Mouse (Mus musculus): ENCODE measurements at regions not wholly inside any gene's neighbourhood (a gene's known extent, or its start where the extent isn't known, plus 50 kb on each side); places are given as distances from the start of the nearest gene placed in this dataset.
A peak's percentile ranks its signal among the peaks of the same experiment; 100 is the strongest.

DNA sequence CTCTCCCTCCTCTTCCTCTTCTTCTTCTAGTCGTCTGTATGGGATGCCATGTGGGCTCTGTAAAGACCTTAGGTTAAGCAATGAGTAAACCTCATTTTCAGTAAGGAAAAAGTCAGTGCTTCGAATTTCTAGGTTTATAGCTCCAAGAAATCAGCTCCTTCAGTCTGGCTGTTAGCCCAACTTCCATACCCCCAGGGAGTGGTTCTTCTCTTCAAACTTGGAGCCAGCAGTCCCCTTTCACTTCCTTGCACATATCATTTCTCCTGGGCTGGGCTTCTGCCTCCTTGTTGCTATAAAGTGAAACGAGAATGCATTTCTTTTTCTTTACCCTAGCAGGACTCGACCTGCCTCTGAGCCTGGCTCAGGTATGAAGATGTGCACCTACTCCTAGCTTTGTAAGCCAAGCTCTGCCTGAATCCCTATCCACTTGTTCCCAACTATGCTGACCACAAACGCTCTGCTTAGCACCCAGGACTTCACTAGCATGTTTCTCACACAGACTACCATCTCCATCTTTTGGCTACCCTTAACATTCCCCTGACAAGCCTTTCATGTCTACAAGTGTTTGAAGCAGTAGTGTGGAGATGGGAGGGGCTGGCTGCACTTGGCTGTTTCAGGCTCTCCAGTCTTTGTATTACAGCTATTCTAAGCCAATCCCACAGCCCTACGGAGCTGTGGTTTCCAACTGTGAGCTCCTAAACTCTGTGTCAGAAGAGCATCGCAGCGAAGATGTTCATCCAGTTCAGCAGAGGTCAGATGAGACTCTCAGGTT, 243.8 kb upstream of the Tprg start:
- DNase-seq (ENCODE audit: low spot score) = no peak

- DNase-seq (ENCODE audit: low spot score) = no peak
These were observed 242.0 kb upstream of the Tprg start for GRCm38 (mm10) chr16:25044637-25045036.

DNA sequence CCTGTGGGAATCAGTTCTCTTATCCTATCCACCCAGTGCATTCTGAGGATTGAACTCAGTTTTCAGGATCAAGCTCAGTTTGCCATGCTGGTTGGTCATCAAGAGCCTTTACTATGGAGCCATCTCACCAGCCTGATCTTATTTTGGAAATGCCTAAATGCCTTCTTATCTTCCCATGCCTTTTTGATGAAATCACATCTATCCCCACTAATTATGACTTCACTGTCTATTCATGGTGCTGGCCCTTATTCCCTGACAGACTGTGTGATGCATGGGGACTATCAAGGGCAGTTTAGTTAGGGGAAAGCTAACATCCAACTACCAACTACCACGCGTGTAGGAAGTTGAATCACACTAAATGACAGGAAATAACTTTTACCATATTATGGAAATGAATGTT, 238.9 kb upstream of the Tprg start:
- no peak for DNase-seq (ENCODE audit: low spot score)

DNA sequence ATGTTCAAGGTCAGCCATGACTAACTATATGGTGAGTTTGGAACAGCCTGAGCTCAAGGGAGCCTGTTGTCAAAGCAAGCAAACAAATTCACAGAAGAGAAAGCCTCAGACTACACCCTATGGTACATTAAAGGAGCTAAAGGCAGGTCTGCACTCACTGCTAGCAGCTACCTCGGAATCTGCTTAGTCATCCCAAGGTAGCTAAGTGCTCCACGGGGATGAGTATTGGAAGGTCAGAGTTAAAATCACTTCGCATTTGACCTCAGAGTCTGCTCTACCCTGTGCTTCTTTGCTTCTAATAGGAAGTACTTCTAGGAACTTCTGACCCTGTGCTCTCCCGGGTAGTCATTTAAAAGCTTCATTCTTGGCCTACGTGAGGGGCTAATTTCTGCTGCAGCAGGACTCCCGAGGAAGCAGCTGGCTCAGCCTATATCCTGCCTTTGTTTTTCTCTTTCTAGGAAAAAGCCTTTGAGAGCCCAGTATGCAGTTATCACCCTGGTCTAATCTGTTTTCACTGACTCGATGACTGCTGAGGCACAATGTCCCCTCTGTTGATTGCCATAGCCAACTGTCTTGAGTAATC, 236.6 kb upstream of the Tprg start:
- DNase-seq (ENCODE audit: low spot score) = no peak

DNA sequence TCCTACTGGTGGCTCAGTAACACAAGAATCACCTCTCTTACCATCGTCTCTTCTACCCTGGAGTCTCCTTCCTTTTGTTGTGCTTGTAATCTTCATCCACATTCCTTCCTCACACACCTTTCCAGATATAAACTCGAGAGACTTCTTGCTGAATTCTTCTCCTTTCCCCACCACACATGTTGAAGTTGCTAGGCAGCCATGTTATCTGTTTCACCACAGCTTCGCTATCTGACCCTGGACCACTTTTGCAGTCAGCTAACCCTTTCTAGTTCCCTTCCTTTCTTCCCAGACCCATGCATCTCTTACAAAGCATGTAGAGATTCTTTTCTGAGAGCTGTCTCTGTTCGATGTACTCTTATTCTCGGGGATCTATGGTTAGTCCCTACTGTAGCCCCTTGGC, 235.6 kb upstream of the Tprg start:
- no peak for DNase-seq (ENCODE audit: low spot score)

- no peak for DNase-seq (ENCODE audit: low spot score)
These were observed 234.2 kb upstream of the Tprg start for GRCm38 (mm10) chr16:25052428-25052827.

- DNase-seq (ENCODE audit: low spot score) = no peak
These were observed 233.7 kb upstream of the Tprg start for GRCm38 (mm10) chr16:25052917-25053343.

- DNase-seq (ENCODE audit: low spot score) = no peak
These were observed 232.3 kb upstream of the Tprg start for GRCm38 (mm10) chr16:25054304-25054703.

GRCm38 (mm10) chr16:25055376-25055775, 231.2 kb upstream of the Tprg start:
- no peak for DNase-seq (ENCODE audit: low spot score)

DNA sequence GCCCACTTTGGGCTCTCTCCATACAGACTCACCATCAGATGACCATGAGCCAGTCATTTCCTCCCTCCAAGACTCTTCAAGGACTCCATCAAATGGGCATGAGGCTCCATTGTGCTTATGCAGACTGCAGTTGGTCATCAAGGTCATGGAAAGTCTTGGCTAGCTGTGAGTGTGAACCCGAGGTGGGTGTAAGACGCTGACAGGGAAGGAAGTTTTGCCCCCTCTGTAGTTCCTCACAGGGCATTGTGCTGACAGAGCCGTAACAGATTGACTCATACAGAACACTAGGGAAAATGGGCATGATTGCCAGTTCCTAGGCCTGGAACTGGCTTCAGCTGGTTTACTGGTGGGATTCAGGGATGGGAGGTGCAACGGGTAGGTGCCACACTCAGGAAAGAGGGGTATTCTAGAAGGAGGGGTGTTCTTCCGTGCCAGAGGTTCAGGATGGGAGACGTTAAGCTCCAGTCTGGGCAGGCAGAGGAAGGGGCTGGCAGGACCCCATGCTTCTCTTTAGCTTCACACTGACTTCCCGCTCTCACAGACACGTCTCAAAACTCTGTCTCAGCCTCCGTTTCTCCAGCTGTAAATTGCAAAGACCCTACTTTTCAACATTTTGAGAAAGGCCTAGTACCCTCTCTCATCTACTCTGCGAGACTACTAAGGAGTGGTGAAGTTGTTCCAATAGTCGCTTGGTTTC, 228.4 kb upstream of the Tprg start:
- no peak for DNase-seq (ENCODE audit: low spot score)

GRCm38 (mm10) chr16:25058812-25059501, 227.7 kb upstream of the Tprg start:
- DNase-seq (ENCODE audit: low spot score) = peak; percentile 61

DNA sequence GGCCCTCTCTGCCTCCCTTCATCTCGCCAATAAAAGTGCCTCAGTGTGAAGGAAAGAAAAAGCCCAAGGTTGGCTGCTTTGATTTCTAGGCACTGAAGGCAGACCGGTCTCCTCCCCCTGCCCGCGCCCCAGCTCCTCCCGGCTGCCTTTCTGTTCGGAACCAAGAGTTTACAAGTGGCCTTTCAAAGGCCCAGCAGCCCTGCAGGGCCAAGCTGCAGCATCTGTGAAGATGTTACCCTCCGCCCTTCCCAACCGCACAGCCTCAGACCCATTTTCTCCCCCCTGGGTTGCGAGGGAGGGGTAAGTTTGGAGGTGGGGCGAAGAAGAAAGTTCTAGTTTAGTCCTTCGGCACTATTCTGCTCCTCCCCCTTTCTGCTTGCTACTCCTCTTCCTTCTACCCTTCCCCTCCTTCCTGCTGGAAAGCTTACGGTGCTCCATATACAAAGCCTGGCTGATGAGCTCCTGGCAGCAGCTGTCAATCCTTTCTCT, 227.1 kb upstream of the Tprg start:
- DNase-seq (ENCODE audit: low spot score) = no peak

DNA sequence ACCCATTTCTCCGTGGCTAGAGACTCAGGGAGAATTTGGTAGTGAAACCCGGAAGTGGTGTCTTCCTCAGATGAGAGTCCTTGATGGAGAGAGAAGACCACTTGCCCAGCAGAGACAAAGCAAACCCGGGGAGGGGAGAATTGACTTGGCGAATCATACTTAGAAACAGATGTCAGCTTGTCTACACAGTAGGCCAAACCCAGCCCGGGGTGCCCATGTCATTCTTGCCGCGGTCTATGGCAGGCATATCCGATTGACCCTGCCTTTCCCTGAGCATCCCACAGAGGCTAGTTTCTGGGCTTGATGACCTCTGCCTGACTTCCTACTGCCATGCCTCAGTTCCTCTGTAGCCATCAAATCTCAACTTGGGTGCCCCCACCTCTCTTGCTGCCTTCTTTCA, 226.4 kb upstream of the Tprg start:
- DNase-seq (ENCODE audit: low spot score) = no peak

DNA sequence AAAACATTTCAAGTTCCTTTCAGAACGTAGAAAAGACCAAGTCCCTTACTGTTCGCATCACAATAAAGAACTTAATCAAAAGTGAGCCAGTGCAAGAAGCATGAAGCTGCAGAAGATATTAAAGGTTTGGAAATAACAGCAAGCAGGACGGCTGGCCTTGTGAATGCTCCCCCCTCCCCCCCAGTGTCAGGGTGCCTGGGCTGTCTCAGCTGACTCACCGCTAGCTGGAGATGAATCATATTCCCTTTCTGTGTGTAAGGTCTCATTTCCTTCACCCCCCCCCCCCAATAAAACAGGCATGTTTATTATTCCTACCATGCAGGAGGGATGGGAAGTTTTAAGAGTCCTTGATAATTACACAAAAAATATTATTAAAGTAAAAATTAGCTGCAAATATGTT, 225.0 kb upstream of the Tprg start:
- no peak for DNase-seq (ENCODE audit: low spot score)

DNA sequence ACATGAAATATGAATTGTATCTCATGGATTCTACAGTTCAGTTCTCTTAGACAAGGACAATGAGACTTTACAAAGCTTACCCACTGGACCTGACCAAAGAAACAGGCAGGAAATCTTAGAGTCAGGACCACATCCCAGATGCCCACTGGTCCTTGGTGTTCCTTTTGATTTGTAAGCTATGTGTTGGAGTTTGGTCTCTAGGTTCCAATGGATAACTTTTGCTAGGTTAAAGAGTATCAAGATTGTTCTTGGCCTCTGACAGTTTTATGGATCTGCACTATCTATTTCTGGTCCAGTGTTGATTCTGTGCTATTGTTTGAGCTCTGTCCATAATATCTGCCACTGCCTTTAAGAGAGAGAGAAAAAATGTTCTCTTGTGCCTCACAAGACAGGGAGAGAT, 222.6 kb upstream of the Tprg start:
- DNase-seq (ENCODE audit: low spot score) = no peak

DNA sequence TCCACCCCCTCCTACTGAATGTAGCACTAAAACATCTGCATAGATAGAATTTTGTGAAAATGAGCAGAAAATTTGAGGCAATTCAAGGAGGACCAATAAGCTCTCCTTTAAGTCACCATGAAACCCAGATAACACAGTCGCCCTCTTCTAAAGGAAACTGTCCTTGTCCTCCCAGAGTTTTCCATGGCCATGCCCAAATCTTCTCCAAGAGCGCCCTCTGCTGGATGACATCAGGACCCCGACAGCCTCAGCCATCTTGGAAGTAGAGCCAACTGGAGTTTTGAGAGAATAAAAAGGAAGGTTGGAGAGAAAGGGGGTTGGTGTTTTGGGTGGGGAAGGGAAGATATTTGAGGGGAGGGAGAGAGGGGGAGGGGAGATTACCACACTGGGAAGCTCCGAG, 222.1 kb upstream of the Tprg start:
- peak; percentile 64 for DNase-seq (ENCODE audit: low spot score)

GRCm38 (mm10) chr16:25066822-25067221, 219.8 kb upstream of the Tprg start:
- no peak for DNase-seq (ENCODE audit: low spot score)

- DNase-seq (ENCODE audit: low spot score) = no peak
These were observed 219.1 kb upstream of the Tprg start for GRCm38 (mm10) chr16:25067276-25068249.

DNA sequence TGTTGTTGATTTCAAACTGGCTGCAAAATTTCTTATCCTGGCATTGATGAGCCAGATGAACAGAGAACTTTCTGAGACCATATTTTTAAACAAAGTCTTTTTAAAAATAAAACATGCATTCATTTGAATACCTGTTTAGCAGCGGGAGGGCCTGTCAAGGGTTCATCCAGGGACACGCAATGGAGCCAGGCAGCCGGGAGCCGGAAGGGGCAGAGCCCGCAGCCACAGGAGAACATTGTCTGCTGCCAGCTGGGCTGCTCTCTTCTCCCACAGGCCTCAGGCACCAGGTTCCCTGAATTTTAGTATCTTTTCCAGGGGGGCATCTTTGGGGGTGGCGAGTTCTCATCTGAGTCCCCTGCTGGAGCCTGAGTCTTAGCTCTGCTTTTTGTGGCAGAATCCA, 205.8 kb upstream of the Tprg start:
- DNase-seq (ENCODE audit: low spot score) = no peak

DNA sequence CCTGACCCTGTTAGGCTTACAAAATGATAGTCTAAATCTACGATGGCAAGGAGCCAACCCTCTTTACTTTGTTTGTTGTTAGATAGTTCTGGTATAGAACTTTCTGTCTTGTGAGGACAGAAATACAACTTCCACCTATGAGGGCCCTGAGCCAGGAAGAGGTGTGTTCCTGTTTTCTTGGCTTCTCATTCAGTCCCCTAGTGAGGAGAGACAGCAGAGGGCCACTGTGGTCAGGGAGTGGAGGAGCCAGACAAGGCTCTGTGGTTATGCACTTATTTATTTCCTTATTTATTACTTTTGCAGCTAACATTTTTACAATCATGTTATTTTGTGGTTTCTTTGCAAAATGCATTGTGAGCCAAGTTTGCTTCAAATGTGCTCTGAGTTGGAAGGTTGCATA, 202.9 kb upstream of the Tprg start:
- DNase-seq (ENCODE audit: low spot score) = no peak
